ENCODE assay signal across 8 mouse cellular contexts in genomic region chr17:12372021-12372420, GRCm38 (mm10). TPM values are rescaled to one million over a fixed set of nuclear protein-coding genes. Genes with fewer than 3 reads are reported as not detected.
DNase-seq lines count a peak whose midpoint lies in the region; ATAC-seq and TF ChIP-seq lines count a peak whose summit lies in the region.

No protein-coding gene starts in this region.

- H3K36me3 ChIP-seq in MEL (ENCODE audit: control insufficient read depth in 1 of 2, insufficient read depth in 2 of 2, low read length in 2 of 2) = peaks cover 0 to 9% of the 10 kb centered on the region in 2 experiments; a peak in 2 of 4 replicates
- H3K36me3 ChIP-seq in forebrain, embryonic 14.5 days (ENCODE audit: control insufficient read depth, insufficient read depth, low read length) = no peaks in the 10 kb centered on the region
- no peaks in the 10 kb centered on the region for H3K36me3 ChIP-seq in lung, postnatal 0 days (ENCODE audit: insufficient read depth, low read length)

- peak; percentile 90 to 94 (median 92) for TF ChIP-seq CTCF in MEL (IDR thresholded peaks at IDR 0.05 in 2 of 3, conservative IDR thresholded peaks at IDR 0.05 in 1 of 3; ENCODE audit: control insufficient read depth in 1 of 3, insufficient read depth in 1 of 3, low read depth in 2 of 3, low read length in 3 of 3, poor library complexity in 1 of 3, severe bottlenecking in 1 of 3)
- peak; percentile 95 for TF ChIP-seq CTCF in lung, postnatal 0 days (IDR thresholded peaks at IDR 0.05)

- TF ChIP-seq RAD21 in MEL (IDR thresholded peaks at IDR 0.05; ENCODE audit: low read depth, low read length) = peak; percentile 66

- ATAC-seq in forebrain, embryonic 14.5 days = 0 out of 2 replicates have a peak, but pooled peaks have one; percentile 32
- peak; percentile 73 for ATAC-seq in lung, postnatal 0 days

- intact Hi-C loops in heart, postnatal 14 days (cut with DNase I) = loop anchor here (5.0 kb wide), 1 partner anchor 55 kb away; the partner anchor contains the start of gene Map3k4

- no peak overlapping the region for H3K4me2 ChIP-seq in forebrain, embryonic 14.5 days (ENCODE audit: low read length)
- H3K4me2 ChIP-seq in lung, postnatal 0 days (replicated peaks; ENCODE audit: low read depth, low read length) = peak overlapping the region; percentile 35

- H3K27me3 ChIP-seq in MEL (ENCODE audit: control insufficient read depth in 1 of 2, insufficient read depth in 2 of 2, low read length in 2 of 2) = peaks cover 0 to 2% of the 10 kb centered on the region in 2 experiments; a peak in 1 of 4 replicates
- no peaks in the 10 kb centered on the region for H3K27me3 ChIP-seq in forebrain, embryonic 14.5 days (replicated peaks; ENCODE audit: control insufficient read depth, insufficient read depth, low read length)
- no peaks in the 10 kb centered on the region for H3K27me3 ChIP-seq in lung, postnatal 0 days (replicated peaks; ENCODE audit: insufficient read depth, low read length)

- peak overlapping the region; percentile 50 to 64 for H3K4me3 ChIP-seq in MEL (ENCODE audit: control insufficient read depth in 1 of 2, insufficient read depth in 1 of 2, low read depth in 2 of 2, low read length in 2 of 2)
- no peak overlapping the region for H3K4me3 ChIP-seq in forebrain, embryonic 14.5 days (ENCODE audit: low read depth, low read length)
- H3K4me3 ChIP-seq in lung, postnatal 0 days (ENCODE audit: low read depth, low read length) = no peak overlapping the region

- H3K79me2 ChIP-seq in MEL (ENCODE audit: control insufficient read depth, insufficient read depth, low read length, poor library complexity) = no peaks in the 10 kb centered on the region

- H3K4me1 ChIP-seq in MEL (ENCODE audit: control insufficient read depth in 1 of 2, insufficient read depth in 2 of 2, low read length in 2 of 2) = peaks cover 0 to 24% of the 10 kb centered on the region in 2 experiments; a peak in 1 of 4 replicates
- no peaks in the 10 kb centered on the region for H3K4me1 ChIP-seq in forebrain, embryonic 14.5 days (ENCODE audit: control insufficient read depth, insufficient read depth, low read length)
- H3K4me1 ChIP-seq in lung, postnatal 0 days (ENCODE audit: insufficient read depth, low read depth, low read length) = no peaks in the 10 kb centered on the region; the same call in 1 of the 2 replicates

- DNase-seq in MEL (ENCODE audit: low read depth, low spot score) = peak; percentile 88
- peak; percentile 61 for DNase-seq in cerebellum, adult 11 months
- peak; percentile 72 for DNase-seq in forebrain, embryonic 14.5 days (ENCODE audit: low spot score)
- peak; percentile 72 to 80 for DNase-seq in heart, postnatal 14 days
- DNase-seq in layer of hippocampus, adult 9-10 months (ENCODE audit: low spot score) = peak; percentile 57
- peak; percentile 84 for DNase-seq in lung, postnatal 0 days (ENCODE audit: low spot score)
- peak; percentile 38 for DNase-seq in ovary, postnatal 14 days (ENCODE audit: low spot score)
- DNase-seq in thymus, postnatal 4 days = peak; percentile 88

- TF ChIP-seq EP300 in MEL (IDR thresholded peaks at IDR 0.05; ENCODE audit: low read depth in 1 of 2, low read length in 2 of 2) = no peak
- no peak for TF ChIP-seq EP300 in lung, postnatal 0 days (IDR thresholded peaks at IDR 0.05)

- TF ChIP-seq POLR2A in MEL (IDR thresholded peaks at IDR 0.05; ENCODE audit: control insufficient read depth in 1 of 2, insufficient read depth in 1 of 2, low read depth in 1 of 2, low read length in 2 of 2, poor library complexity in 1 of 2) = no peak

- no peaks in the 10 kb centered on the region for H3K9me3 ChIP-seq in MEL (replicated peaks; ENCODE audit: insufficient read depth, low read length)
- H3K9me3 ChIP-seq in forebrain, embryonic 14.5 days (replicated peaks; ENCODE audit: control insufficient read depth, low read length) = no peaks in the 10 kb centered on the region
- no peaks in the 10 kb centered on the region for H3K9me3 ChIP-seq in lung, postnatal 0 days (ENCODE audit: low read length)

- WGBS in forebrain, embryonic 14.5 days = 27% methylated on average over 4 of the region's 4 CpGs
- WGBS in lung, postnatal 0 days = 14% methylated on average over 4 of the region's 4 CpGs

- no peak overlapping the region for H3K27ac ChIP-seq in MEL (ENCODE audit: control insufficient read depth, low read depth, low read length)
- no peak overlapping the region for H3K27ac ChIP-seq in forebrain, embryonic 14.5 days (ENCODE audit: low read depth, low read length)
- H3K27ac ChIP-seq in lung, postnatal 0 days (ENCODE audit: low read length) = no peak overlapping the region

- H3K9ac ChIP-seq in MEL (ENCODE audit: control insufficient read depth, low read depth, low read length, poor library complexity, severe bottlenecking) = no peak overlapping the region; the same call in 1 of the 2 replicates
- no peak overlapping the region for H3K9ac ChIP-seq in forebrain, embryonic 14.5 days (ENCODE audit: low read length)
- no peak overlapping the region for H3K9ac ChIP-seq in lung, postnatal 0 days (replicated peaks; ENCODE audit: low read depth)

TF ChIP-seq in MEL, 35 proteins besides CTCF, POLR2A, EP300 and RAD21:
- TF ChIP-seq CHD1 (IDR thresholded peaks at IDR 0.05; ENCODE audit: low read depth, low read length) (no peak), POLR2AphosphoS2 (IDR thresholded peaks at IDR 0.05; ENCODE audit: low read length) (no peak), GABPA (IDR thresholded peaks at IDR 0.05; ENCODE audit: low read depth, low read length) (no peak), ZNF384 (IDR thresholded peaks at IDR 0.05; ENCODE audit: low read depth, low read length) (peak; percentile 69), RCOR1 (IDR thresholded peaks at IDR 0.05; ENCODE audit: low read depth, low read length) (peak; percentile 11; the same call in 1 of the 2 replicates), ZC3H11A (IDR thresholded peaks at IDR 0.05; ENCODE audit: low read depth, low read length) (peak; percentile 67), SMC3 (IDR thresholded peaks at IDR 0.05; ENCODE audit: low read depth, low read length) (peak; percentile 91), MAFK (IDR thresholded peaks at IDR 0.05; ENCODE audit: borderline replicate concordance, low read depth, low read length) (no peak)

RNA-seq across cellular contexts. Expression of gene Plg, which starts 6.4 kb away (rescaled TPM):
- not detected in 2 replicates for total RNA-seq in MEL (2012; rRNA removed)
- not detected for polyA plus RNA-seq in MEL (2012; ENCODE audit: insufficient read depth in 1 of 2, insufficient read length in 2 of 2, low read depth in 1 of 2, low replicate concordance in 2 of 2, missing spikeins in 1 of 2)
- not detected in 2 replicates for polyA plus RNA-seq in forebrain, embryonic 14.5 days (2014; fragmentation: Nextera tagmentation; extraction: Ambion mirVana)
- total RNA-seq in heart, postnatal 14 days (2021) = not detected
- 0.05 and 0.11 TPM in 2 replicates for polyA plus RNA-seq in lung, postnatal 0 days (2015; fragmentation: Nextera tagmentation; extraction: Ambion mirVana)

RNA-seq across cellular contexts. Expression of gene Map3k4, which starts 53.4 kb away (rescaled TPM):
- 18.0 and 18.8 TPM in 2 replicates for total RNA-seq in MEL (2012; rRNA removed)
- polyA plus RNA-seq in MEL (2012; ENCODE audit: insufficient read depth in 1 of 2, insufficient read length in 2 of 2, low read depth in 1 of 2, low replicate concordance in 2 of 2, missing spikeins in 1 of 2) = 10 to 100 TPM in 1 of 2 experiments, not detected in 1; 20.4 TPM
- 25.3 and 29.2 TPM in 2 replicates for polyA plus RNA-seq in forebrain, embryonic 14.5 days (2014; fragmentation: Nextera tagmentation; extraction: Ambion mirVana)
- 10 to 100 TPM; 36.5 to 37.5 TPM for total RNA-seq in heart, postnatal 14 days (2021)
- 32.5 and 35.4 TPM in 2 replicates for polyA plus RNA-seq in lung, postnatal 0 days (2015; fragmentation: Nextera tagmentation; extraction: Ambion mirVana)

Comparison
In these comparisons a context has a peak if more than half of its experiments do, and no peak if none do; other contexts are left out.
1. DNase-seq: peak in every context shown above with its lines; median percentile 88 in MEL; 88 in thymus, postnatal 4 days; 84 in lung, postnatal 0 days; 76 in heart, postnatal 14 days; 72 in forebrain, embryonic 14.5 days; 61 in cerebellum, adult 11 months; 57 in layer of hippocampus, adult 9-10 months; 38 in ovary, postnatal 14 days.
2. H3K4me3 ChIP-seq: peak in MEL (2 of 2); none in forebrain, embryonic 14.5 days (single experiment) and lung, postnatal 0 days (single experiment).